Mouse (Mus musculus) heart, embryonic 12.5 days (tissue): ENCODE data around the gene Fau. TPM values are rescaled to one million over a fixed set of nuclear protein-coding genes. Genes with fewer than 3 reads are reported as not detected.

Experiments
- ATAC-seq: fragments of 200-750 bp; cut with Nextera tagmentation; 2 replicates; pipeline ENCODE4 v1.8.0; 2017; ENCODE audit warnings: moderate TSS enrichment, moderate library complexity; ENCODE audit not compliant: insufficient number of reproducible peaks, low FRiP score
- H3K27ac ChIP-seq: fragments of 300-500 bp; sonication (generic); 2 replicates; pipeline ENCODE4 v1.5.1; 2016; ENCODE audit warnings: mild to moderate bottlenecking, moderate library complexity; ENCODE audit not compliant: poor library complexity, severe bottlenecking
- H3K27me3 ChIP-seq: fragments of 300-500 bp; sonication (generic); replicated peaks from 2 replicates; pipeline ENCODE4 v1.6.1; 2016; ENCODE audit warnings: mild to moderate bottlenecking, moderate library complexity
- H3K36me3 ChIP-seq: fragments of 300-500 bp; sonication (generic); 2 replicates; pipeline ENCODE4 v1.6.1; 2016; ENCODE audit warnings: mild to moderate bottlenecking, moderate library complexity
- H3K4me1 ChIP-seq: fragments of 300-500 bp; sonication (generic); replicated peaks from 2 replicates; pipeline ENCODE4 v1.6.1; 2016; ENCODE audit warnings: mild to moderate bottlenecking
- H3K4me2 ChIP-seq: fragments of 300-500 bp; sonication (generic); 2 replicates; pipeline ENCODE4 v1.6.1; 2016; ENCODE audit warnings: mild to moderate bottlenecking, moderate library complexity
- H3K4me3 ChIP-seq: fragments of 300-500 bp; sonication (generic); 2 replicates; pipeline ENCODE4 v1.5.1; 2016; ENCODE audit warnings: mild to moderate bottlenecking
- H3K9ac ChIP-seq: fragments of 300-500 bp; sonication (generic); 2 replicates; pipeline ENCODE4 v1.6.1; 2016; ENCODE audit warnings: mild to moderate bottlenecking, moderate library complexity
- H3K9me3 ChIP-seq: fragments of 300-500 bp; sonication (generic); replicated peaks from 2 replicates; pipeline ENCODE4 v1.6.1; 2016; ENCODE audit warnings: mild to moderate bottlenecking, moderate library complexity
- WGBS: fragments of 180-500 bp; shearing (Covaris S2); methylation state at CpG from one replicate; pipeline ENCODE4 v1.1.7; 2016; 5-methylcytosine and 5-hydroxymethylcytosine counted together
- polyA plus RNA-seq: library from polyadenylated mRNA; unstranded; fragments of >200 nt; fragmentation: Nextera tagmentation; extraction: Ambion mirVana; gene quantifications from 2 replicates; pipeline ENCODE4 v1.2.1, GENCODE M21; 2016

Gene Fau
- polyA plus RNA-seq, 1 experiment from 2014 or later, result 513 TPM

DNA sequence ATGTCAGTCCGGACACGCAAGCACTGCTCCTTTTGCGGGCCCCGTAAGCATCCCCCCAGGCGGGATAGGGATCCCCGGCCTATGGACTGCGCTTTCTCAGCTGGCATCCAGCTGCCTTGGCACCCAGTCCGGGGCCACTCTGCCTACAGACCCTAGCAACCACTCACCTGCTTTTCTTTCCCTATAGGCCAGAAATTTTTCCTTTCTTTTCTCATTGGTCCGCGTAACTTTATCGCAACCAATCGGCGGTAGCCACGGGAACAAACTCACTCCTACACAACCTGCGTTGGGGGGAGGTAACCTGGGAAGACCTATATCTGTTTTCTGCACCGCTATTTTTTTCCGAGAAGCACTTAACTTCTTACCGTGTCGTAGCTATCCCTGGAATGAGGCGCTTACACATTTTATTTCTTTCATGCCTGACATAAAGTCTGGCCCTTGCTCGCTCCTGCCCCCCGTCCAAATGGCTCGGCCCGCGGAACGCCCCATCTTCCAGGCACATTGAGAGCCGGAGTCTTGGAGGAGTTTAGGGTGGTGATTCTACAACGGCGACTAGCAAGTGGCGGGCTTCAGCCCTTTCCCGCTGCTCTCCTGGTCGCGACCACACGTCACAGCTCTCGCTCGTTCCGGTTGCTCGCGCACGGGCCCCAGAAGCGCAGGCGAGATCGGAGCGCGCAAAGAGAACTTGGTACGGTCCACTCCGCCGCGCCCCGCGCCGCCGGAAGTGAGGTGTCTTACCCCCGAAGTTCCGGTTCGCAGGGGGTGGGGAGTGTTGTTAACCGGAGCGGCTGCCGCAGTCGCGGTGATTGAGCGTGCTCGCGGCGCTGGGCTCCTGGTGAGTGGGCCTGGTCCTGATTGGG is 11.1 kb upstream of the Fau start, which contains the start of gene Syvn1:
Syvn1 (plus strand) TSS at position 283 of the 860 bp plus-strand sequence.
- WGBS, result 0% methylated on average over 65 of the region's 65 CpGs
- ATAC-seq, result peak; percentile 90
- Histone ChIP-seq H3K4me2 (peak within 1 kb of the TSS; percentile 93), H3K27me3 (no peaks in the 10 kb centered on the region), H3K9me3 (no peaks in the 10 kb centered on the region), H3K4me1 (peaks cover 26% of the 10 kb centered on the region), H3K4me3 (peak within 1 kb of the TSS; percentile 97), H3K36me3 (peaks cover 33% of the 10 kb centered on the region), H3K9ac (peak within 1 kb of the TSS; percentile 97), H3K27ac (peak within 1 kb of the TSS; percentile 98)

DNA sequence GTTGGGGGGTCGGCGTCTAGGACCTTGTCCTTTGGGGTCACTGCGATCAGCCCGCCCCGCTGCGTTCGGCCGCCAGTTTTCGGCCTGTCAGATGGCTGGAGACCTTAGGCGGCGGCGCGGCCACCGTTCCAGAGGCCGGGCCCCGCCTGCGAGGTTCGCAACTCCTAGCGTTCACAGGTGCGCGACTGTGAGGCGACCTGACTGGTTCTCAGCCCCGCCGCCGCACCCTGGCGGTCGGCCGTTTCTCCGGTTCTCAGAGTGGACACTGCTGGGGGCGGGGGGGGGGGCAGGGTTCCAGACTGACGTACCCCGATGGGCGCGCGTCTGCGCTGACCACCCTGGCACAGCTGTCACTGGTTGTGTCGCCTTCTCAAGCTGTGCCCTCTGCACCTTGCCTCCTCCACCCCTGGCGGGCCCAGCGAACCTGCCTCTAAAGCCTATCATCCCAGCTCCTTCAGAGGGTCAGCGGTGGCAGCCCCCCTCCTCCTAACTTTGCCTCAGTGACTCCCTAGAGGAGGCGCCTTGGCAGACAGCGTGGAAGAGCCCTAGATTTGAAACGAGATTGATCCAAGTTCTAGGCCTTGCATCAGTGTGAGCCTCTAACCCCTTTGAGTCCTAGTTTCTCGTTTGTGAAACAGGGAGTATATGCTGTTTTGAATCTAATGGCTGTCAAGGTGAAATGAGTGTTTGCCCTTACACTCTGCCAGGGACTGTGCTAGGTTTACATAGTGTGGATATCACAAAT is 10.3 kb upstream of the Fau start:
- no peaks in the 10 kb centered on the region for H3K9me3 ChIP-seq
- H3K4me3 ChIP-seq, result peak overlapping the region; percentile 97
- peaks cover 41% of the 10 kb centered on the region for H3K36me3 ChIP-seq
- peak overlapping the region; percentile 93 for H3K4me2 ChIP-seq
- 2% methylated on average over 44 of the region's 44 CpGs for WGBS
- no peaks in the 10 kb centered on the region for H3K27me3 ChIP-seq
- peak overlapping the region; percentile 97 for H3K9ac ChIP-seq
- peak overlapping the region; percentile 98 for H3K27ac ChIP-seq
- peaks cover 26% of the 10 kb centered on the region for H3K4me1 ChIP-seq
- peak; percentile 31; the same call in 1 of the 2 replicates for ATAC-seq

DNA sequence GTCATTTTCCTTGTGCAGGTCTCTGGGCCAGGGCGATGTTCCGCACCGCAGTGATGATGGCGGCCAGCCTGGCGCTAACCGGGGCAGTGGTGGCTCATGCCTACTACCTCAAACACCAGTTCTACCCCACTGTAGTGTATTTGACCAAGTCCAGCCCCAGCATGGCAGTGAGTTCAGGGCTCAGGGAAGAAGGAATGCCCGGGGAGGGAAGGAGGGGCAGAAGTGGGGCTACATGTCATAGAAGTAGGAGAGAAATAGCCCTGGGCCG is 9.8 kb upstream of the Fau start:
- Histone ChIP-seq H3K27ac (no peak overlapping the region), H3K9ac (peak overlapping the region; percentile 97), H3K4me2 (peak overlapping the region; percentile 93), H3K27me3 (no peaks in the 10 kb centered on the region), H3K36me3 (peaks cover 46% of the 10 kb centered on the region), H3K4me3 (peak overlapping the region; percentile 97), H3K9me3 (no peaks in the 10 kb centered on the region), H3K4me1 (peaks cover 26% of the 10 kb centered on the region)
- no peak for ATAC-seq
- 81% methylated on average over 8 of the region's 8 CpGs for WGBS

DNA sequence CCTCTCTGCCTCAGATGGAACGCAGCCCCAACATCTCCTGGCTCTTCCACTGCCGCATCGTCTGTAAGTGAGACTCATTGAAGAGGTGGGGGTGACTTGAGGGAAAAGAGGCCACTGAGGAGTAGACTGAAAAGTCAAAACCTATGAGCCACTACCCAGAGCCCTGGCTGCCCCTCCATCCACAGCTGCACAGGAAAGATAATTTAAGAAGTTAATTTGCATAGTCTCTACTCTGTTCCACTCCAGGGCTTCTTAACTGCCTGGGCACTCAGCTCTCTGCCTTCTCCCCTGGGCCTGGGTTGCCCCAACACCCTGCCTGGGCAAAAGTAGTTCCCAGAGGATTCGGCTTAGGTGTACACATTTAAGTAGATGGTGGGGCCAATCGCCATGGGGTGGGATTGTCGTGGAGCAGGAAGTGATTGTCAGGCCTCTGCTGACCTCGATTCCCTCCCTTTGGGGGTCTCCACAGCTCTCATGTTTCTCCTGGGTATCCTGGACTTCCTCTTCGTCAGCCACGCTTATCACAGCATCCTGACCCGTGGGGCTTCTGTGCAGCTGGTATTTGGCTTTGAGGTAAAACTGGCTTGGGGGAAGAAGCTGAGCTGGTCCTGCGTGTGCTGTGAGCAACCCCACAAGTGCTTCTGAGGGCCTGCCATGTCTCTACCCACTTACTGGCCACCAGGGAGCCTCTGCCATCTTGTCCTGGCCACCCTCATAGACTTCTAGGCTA is 8.8 kb upstream of the Fau start:
- Histone ChIP-seq H3K27ac (no peak overlapping the region), H3K9ac (no peak overlapping the region), H3K4me1 (peaks cover 26% of the 10 kb centered on the region), H3K9me3 (no peaks in the 10 kb centered on the region), H3K27me3 (no peaks in the 10 kb centered on the region), H3K4me2 (peak overlapping the region; percentile 93; the same call in 1 of the 2 replicates), H3K36me3 (peaks cover 57% of the 10 kb centered on the region), H3K4me3 (no peak overlapping the region)
- no peak for ATAC-seq
- 82% methylated on average over 11 of the region's 11 CpGs for WGBS

DNA sequence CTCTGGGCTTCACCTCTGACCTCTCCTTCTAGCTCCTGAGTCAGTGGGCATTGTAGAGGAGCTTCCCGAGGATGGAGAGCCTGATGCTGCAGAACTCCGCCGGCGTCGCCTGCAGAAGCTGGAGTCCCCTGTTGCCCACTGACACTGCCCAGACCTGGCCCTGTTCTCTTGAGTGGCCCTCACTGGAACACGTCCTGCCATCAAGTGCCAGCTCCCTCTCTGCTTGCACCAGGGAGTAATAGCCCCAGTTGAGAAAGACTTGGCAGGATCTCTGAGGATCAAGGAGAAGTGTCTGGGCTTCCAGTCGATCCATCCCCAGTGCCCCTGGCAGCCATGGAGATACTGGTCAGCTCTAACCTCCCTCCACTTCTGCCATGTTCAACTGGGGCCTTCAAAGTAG is 5.1 kb upstream of the Fau start:
- WGBS, result 81% methylated on average over 7 of the region's 7 CpGs
- peaks cover 36% of the 10 kb centered on the region for H3K4me1 ChIP-seq
- H3K9ac ChIP-seq, result no peak overlapping the region; the same call in 1 of the 2 replicates

DNA sequence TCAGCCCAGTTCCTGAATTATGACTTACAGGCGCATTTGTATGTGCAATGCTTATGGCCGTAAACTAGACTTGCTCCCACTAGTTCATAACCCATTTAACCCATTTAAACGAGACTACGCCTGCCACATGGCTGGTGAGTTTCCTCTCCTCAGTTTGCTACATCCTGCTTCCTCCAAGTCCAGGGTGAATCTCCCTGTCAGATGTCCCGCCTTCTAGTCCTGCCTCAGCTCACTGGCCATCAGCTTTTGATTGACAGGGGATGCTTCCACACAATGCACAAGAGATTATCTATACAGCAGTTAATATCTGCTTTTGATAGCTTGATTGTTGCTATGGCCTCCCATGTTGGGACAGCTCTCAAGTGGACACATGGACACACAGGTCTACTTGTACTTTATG is 3.3 kb upstream of the Fau start:
- ATAC-seq, result no peak
- H3K4me1 ChIP-seq, result peaks cover 28% of the 10 kb centered on the region
- H3K36me3 ChIP-seq, result peaks cover 78% of the 10 kb centered on the region
- H3K27ac ChIP-seq, result no peak overlapping the region
- H3K9me3 ChIP-seq, result no peaks in the 10 kb centered on the region
- WGBS, result 80% methylated on average over 5 of the region's 5 CpGs
- H3K9ac ChIP-seq, result no peak overlapping the region
- no peak overlapping the region for H3K4me3 ChIP-seq
- H3K4me2 ChIP-seq, result no peak overlapping the region
- no peaks in the 10 kb centered on the region for H3K27me3 ChIP-seq

More for the DNA sequence above, 5.1 kb upstream of the Fau start:
- no peak overlapping the region for H3K27ac ChIP-seq
- H3K9me3 ChIP-seq, result no peaks in the 10 kb centered on the region
- H3K36me3 ChIP-seq, result peaks cover 80% of the 10 kb centered on the region
- H3K4me2 ChIP-seq, result no peak overlapping the region
- H3K4me3 ChIP-seq, result no peak overlapping the region
- no peaks in the 10 kb centered on the region for H3K27me3 ChIP-seq
- ATAC-seq, result no peak

DNA sequence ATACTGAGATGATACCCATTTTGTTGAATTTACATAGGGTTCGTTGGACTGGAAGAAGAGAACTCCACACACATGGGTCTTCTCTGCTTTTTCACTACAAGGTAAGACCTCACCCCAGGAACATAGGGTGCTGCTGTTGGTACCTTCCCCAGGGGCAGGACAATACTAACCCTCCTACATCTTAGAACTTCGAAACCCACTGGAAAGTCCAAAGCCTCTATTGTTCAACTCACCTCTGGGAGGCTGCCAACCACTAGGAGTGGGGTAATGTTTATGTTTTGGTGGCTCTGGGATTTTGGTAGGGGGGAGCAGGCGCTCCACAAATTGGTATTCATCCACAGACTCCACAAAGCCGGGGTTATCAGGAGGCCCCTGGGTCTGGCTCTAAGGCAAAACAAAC is 948 bp upstream of the Fau start:
- H3K36me3 ChIP-seq, result peaks cover 62% of the 10 kb centered on the region
- peaks cover 33% of the 10 kb centered on the region for H3K4me1 ChIP-seq
- peak overlapping the region; percentile 83 for H3K9ac ChIP-seq
- H3K4me3 ChIP-seq, result peak overlapping the region; percentile 98
- H3K27me3 ChIP-seq, result no peaks in the 10 kb centered on the region
- no peak for ATAC-seq
- no peak overlapping the region for H3K27ac ChIP-seq
- peak overlapping the region; percentile 88 for H3K4me2 ChIP-seq
- WGBS, result 53% methylated on average over 4 of the region's 4 CpGs
- no peaks in the 10 kb centered on the region for H3K9me3 ChIP-seq

DNA sequence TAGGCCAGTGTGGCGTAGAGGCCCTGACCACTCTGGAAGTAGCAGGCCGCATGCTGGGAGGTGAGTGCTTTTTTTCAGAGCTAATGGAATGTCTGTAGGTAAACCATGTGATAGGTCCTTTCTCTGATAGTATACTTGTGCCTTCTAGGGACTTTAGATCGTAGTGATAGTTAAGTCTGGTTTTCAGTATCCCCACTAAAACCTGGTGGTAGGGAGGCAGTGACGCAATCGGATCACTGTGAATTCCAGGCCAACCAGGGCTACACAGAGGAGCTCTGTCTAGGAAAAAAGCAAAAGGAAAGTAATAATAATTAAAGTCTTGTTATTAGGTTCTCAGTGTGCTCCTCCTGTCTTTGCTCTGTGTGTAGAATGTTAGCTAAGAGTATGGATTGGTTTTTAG is 869 bp downstream of the Fau start:
- H3K4me2 ChIP-seq, result peak overlapping the region; percentile 88
- peak overlapping the region; percentile 98 for H3K9ac ChIP-seq
- H3K27me3 ChIP-seq, result no peaks in the 10 kb centered on the region
- peaks cover 48% of the 10 kb centered on the region for H3K4me1 ChIP-seq
- H3K27ac ChIP-seq, result peak overlapping the region; percentile 81
- no peaks in the 10 kb centered on the region for H3K9me3 ChIP-seq
- 29% methylated on average over 5 of the region's 5 CpGs for WGBS
- no peak for ATAC-seq
- H3K36me3 ChIP-seq, result peaks cover 44% of the 10 kb centered on the region
- peak overlapping the region; percentile 98 for H3K4me3 ChIP-seq

DNA sequence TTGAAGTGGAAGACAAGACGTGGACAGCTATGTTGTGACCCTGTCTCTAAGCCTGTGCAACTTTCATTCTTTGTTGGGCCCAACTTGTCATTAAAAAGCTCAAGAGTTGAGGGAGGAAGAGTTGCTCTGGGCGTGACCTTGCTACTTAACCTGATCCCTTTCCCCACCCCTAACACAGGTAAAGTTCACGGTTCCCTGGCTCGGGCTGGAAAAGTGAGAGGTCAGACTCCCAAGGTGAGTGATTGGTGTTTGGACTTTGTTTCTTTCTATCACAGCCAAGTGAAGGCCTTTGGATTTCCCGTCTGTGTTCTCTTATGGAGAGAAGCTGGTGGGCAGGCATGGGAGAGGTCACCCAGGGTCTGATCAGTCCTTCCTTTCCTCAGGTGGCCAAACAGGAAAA is 1.3 kb downstream of the Fau start:
- no peaks in the 10 kb centered on the region for H3K9me3 ChIP-seq
- H3K27ac ChIP-seq, result no peak overlapping the region
- H3K36me3 ChIP-seq, result peaks cover 40% of the 10 kb centered on the region
- WGBS, result 78% methylated on average over 5 of the region's 5 CpGs
- H3K9ac ChIP-seq, result peak overlapping the region; percentile 98
- no peaks in the 10 kb centered on the region for H3K27me3 ChIP-seq
- H3K4me3 ChIP-seq, result peak overlapping the region; percentile 98
- peaks cover 48% of the 10 kb centered on the region for H3K4me1 ChIP-seq
- H3K4me2 ChIP-seq, result peak overlapping the region; percentile 88
- no peak for ATAC-seq

DNA sequence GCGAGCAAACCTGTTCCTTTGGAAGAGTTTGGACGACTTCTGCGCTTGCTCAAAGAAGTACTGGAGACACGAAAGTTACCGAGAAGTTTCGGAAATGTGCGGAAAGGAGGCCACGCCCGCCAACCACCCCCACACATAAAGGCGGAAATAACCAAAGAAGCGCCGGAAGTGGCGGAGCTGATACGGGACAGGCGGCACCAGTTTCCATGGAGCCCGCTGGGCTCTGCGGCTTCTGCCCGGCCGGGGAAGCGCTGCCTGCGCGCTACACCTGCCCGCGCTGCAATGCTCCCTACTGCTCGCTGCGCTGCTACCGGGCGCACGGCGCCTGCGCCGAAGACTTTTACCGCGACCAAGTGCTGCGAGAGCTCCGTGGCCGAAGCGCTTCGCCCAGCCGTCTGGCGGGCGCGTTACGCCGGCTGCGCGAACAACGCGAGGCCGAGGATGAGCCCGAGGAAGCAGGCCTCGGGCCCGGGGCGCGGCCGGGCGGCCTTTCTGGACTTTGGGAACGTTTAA is 3.4 kb downstream of the Fau start, which contains the start of gene Znhit2:
Znhit2 (plus strand) TSS at position 172 of the 513 bp plus-strand sequence.
- peak; percentile 71 for ATAC-seq
- no peaks in the 10 kb centered on the region for H3K27me3 ChIP-seq
- H3K9me3 ChIP-seq, result no peaks in the 10 kb centered on the region
- H3K4me1 ChIP-seq, result peaks cover 37% of the 10 kb centered on the region
- H3K36me3 ChIP-seq, result peaks cover 19% of the 10 kb centered on the region
- under 1% methylated on average over 58 of the region's 58 CpGs for WGBS
- peak within 1 kb of the TSS; percentile 97 for H3K4me2 ChIP-seq
- peak within 1 kb of the TSS; percentile 94 for H3K9ac ChIP-seq
- H3K27ac ChIP-seq, result peak within 1 kb of the TSS; percentile 93
- peak within 1 kb of the TSS; percentile 85 for H3K4me3 ChIP-seq
